Mouse (Mus musculus): ENCODE measurements around the gene Rasip1.

- TF ChIP-seq CTCF (IDR thresholded peaks at IDR 0.05; ENCODE audit: control insufficient read depth, insufficient read depth, insufficient read length) (no peak), MYOG (IDR thresholded peaks at IDR 0.05; ENCODE audit: control insufficient read depth, extremely low read depth, insufficient read length) (no peak), MAX (IDR thresholded peaks at IDR 0.05) (no peak), CEBPB (IDR thresholded peaks at IDR 0.05; ENCODE audit: low read depth) (no peak)
These were observed 50.5 kb downstream of the Rasip1 start for GRCm38 (mm10) chr7:45677627-45678295.
